In the genomic region with DNA sequence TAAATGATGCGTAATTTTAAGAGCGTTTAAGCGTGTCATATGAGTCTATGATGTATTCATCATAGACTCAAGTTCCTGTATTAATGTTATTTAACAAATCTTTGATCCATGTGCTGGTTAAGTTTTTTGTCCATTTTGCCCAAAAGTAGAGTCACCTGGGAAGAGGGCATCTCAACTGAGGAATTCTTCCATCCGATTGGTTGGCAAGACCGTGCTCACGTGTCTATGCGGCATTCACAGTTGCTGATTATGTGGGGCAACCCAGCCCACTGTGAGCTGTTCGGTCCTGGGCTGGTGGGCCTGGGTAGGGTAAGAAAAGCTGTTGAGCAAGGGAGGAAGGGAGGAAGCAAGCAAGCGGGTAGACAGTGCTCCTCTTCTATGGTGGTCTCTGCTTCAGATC, we compare ENCODE assay signal across 23 mouse cellular contexts.
"Had no signal": no experiment of that assay in that cellular context is flagged by ENCODE, and none has a peak within 500 bp of the region (broad histone marks: within the 10 kb centered on the region; RNA-seq: fewer than 3 reads in every experiment).

No protein-coding gene starts in this region.

- H3K27me3 ChIP-seq: heart, embryonic 13.5 days; heart, embryonic 15.5 days; hindbrain, embryonic 13.5 days; hindbrain, embryonic 15.5 days; limb, embryonic 13.5 days; limb, embryonic 15.5 days had no signal

- H3K9me3 ChIP-seq: heart, embryonic 13.5 days; heart, embryonic 15.5 days; hindbrain, embryonic 13.5 days; hindbrain, embryonic 15.5 days; limb, embryonic 13.5 days; limb, embryonic 15.5 days had no signal

- H3K27ac ChIP-seq: gastrocnemius, adult 2 months; heart, embryonic 13.5 days; heart, embryonic 15.5 days; hindbrain, embryonic 13.5 days; hindbrain, embryonic 15.5 days; hindbrain, postnatal 0 days; layer of hippocampus, adult 2 months; left cerebral cortex, adult 2 months; limb, embryonic 13.5 days; limb, embryonic 15.5 days had no signal

- ATAC-seq: hindbrain, postnatal 0 days; intestine, embryonic 16.5 days had no signal

- DNase-seq: gastrocnemius, adult 2 months; gastrocnemius, postnatal 10 days; gastrocnemius, postnatal 25 days; heart, adult 11 months; heart, adult 2 months; heart, postnatal 14 days; heart, postnatal 36 days; kidney, adult 18-20 months; kidney, adult 8-10 months; kidney, postnatal 10 days; kidney, postnatal 25 days; kidney, postnatal 4 days; left cerebral cortex, postnatal 4 days had no signal

- H3K4me3 ChIP-seq: gastrocnemius, adult 2 months; heart, adult 2 months; heart, embryonic 13.5 days; heart, embryonic 15.5 days; hindbrain, embryonic 13.5 days; hindbrain, embryonic 15.5 days; layer of hippocampus, adult 2 months; left cerebral cortex, adult 2 months; limb, embryonic 13.5 days; limb, embryonic 15.5 days had no signal

- H3K4me1 ChIP-seq: heart, embryonic 13.5 days; heart, embryonic 15.5 days; hindbrain, embryonic 13.5 days; hindbrain, embryonic 15.5 days; limb, embryonic 13.5 days; limb, embryonic 15.5 days had no signal

- H3K36me3 ChIP-seq: heart, embryonic 13.5 days; heart, embryonic 15.5 days; hindbrain, embryonic 13.5 days; hindbrain, embryonic 15.5 days; limb, embryonic 13.5 days; limb, embryonic 15.5 days had no signal
